Mouse (Mus musculus): ENCODE results near the gene Zscan2.

GRCm38 (mm10) chr7:80875727-80876126 lies 15.0 kb downstream of the Zscan2 start:
- TF ChIP-seq CTCF (conservative IDR thresholded peaks at IDR 0.05 in 1 of 2, IDR thresholded peaks at IDR 0.05 in 1 of 2; ENCODE audit: low read depth in 2 of 2, low read length in 2 of 2), result no peak
- no peak for TF ChIP-seq POLR2A (IDR thresholded peaks at IDR 0.05; ENCODE audit: low read depth, low read length)
- TF ChIP-seq GABPA (IDR thresholded peaks at IDR 0.05; ENCODE audit: insufficient replicate concordance, low read depth, low read length), result no peak
- TF ChIP-seq TCF12 (IDR thresholded peaks at IDR 0.05; ENCODE audit: low read depth, low read length), result no peak
- no peak for TF ChIP-seq MEF2A (IDR thresholded peaks at IDR 0.05; ENCODE audit: borderline replicate concordance, low read depth, low read length)
- no peak for TF ChIP-seq JUN (IDR thresholded peaks at IDR 0.05; ENCODE audit: insufficient read depth, low read depth, low read length)

Measured in CH12.LX (cell line).